Mouse (Mus musculus) urinary bladder, postnatal 14 days (tissue): ENCODE data around the gene Ttll8.

ENCODE experiments used
- DNase-seq: peaks from one replicate; pipeline ENCODE4 v3.0.0; 2021; ENCODE audit warnings: low spot score

Gene Ttll8

DNA sequence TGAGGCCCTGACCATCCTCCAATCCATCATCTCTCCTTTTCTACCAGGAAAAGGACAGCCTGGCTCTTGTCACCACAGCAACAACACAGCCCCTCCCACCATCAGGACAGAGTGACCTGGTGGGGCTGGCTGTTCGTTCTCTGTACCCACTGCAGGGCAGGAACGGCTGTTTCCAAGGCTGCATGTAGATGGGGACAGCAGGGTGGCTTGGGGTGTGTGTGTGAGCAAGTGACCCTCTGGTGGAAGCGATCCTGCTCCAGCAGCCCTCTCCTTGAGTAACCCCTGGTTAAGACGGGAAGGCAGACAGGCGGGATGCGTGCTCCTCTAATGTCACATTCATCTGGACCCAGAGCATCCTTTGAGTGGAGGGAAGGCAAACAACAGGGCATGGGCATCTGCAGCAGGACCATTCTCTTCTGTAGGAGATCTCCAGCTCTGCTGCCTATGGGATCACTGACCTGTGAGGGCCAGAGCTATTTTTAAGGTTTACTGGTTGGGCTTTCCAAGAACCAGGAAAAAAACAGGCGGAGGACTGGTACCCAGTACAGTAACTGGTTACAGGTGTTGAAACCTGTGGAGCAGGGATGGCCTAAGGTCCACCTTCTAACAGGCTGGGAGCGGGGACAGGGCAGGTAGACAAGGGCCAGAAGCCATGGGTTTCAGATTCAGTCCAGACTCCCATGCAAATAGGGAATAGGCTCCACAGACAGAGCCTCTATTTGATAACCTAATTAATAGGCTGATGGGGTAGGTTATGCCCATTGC is 94.8 kb downstream of the Ttll8 start:
- no peak for DNase-seq

DNA sequence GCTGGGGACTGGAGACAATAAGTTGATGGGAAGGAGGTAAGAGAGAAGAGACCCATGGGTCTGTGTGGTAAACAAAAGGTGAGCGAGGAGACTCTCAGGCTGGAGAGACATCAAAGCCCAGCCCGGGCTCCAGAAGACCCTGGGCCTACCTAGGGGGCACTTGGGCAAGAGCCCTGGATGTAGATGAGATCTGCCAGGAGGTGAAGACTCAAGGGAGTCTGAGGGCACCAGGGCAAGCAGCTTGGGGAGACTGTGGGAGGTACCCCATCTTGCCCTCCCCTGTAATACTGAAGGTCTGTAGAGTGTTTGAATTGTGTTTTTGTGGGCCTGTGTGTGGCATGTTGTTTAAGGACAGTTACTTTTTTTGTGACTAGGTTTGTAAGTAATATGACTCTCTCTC is 95.5 kb downstream of the Ttll8 start:
- no peak for DNase-seq

DNA sequence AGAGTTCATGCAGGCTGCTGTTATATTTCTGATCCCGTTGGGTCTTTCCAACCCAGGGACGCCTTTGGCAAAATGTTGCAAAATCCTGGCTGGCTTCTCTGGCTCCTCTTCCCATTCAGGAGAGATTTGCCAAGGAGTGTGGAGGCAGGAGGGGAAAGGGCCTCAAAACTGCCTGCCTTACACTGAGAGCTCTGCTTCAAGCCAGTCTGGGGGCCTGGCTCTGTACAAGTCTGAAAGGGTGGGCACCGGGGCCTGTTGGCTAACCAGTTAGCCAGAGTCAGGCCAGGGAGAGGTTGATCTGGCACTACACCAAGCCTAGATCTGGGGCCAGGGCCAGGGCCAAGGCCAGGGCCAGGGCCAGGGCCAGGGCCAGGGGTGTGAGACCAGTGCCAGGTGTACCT is 96.1 kb downstream of the Ttll8 start:
- no peak for DNase-seq

DNA sequence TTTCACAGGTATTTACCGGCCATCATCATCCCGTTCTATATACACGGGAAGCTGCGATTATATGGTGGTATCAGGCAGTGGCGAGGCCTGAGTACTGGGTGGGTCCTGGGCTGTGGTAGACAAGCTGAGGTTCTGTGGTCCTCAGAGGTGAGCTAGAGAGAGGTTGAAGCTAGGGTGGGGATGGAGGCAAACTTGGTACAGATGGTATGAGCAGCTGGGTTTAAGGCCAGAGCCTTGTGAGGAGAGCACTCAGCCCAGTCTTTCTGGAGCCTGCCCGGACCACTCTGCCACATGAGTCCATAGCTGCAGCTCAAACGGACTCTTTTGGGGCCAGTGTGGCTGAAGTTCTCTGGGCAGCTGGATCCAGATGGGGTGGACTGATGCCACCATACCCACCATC is 96.9 kb downstream of the Ttll8 start:
- DNase-seq, result no peak

DNA sequence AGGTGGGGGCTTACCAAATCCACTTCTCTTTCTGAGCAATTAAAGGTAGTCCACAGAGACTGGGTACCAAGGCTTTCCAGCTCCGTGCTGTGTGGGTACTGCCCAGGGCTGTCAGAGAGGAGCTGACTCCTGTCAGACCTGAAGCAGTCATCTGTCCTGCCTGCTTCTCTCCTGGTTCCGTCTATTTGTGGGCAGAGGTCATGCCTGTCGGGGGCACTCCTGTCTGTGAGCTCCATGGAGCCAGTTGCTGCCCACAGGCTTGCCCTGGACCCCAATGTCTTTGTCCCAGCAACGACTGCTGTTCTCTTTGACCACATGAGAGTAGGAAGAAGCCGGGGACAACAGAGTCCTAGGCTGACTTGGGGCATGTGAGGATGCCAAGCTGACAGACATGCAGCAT is 97.6 kb downstream of the Ttll8 start:
- DNase-seq, result no peak

DNA sequence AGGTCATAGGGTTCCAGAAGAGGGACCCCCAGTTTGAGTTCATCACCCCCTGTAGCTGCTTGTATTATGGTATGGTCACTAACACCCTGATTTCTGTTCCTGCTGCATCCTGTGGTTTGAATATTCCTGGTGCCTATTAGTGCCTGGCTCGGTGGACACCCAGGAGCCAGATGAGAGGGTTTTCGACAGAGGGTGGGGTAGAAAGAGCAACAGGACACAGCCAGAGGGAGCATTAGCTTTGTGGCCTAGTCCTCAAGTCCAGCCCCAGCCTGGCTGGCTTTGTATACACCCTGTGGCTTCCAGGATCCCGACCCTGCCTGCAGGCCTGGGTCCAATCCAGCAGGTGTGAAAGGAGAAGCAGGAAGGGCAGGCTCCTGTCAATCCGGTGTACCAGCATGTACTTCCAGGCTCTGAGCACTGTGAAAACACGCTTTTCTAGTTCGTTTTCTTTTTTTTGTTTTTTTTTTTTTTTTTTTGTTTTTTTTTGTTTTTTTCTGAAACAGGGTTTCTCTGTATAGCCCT is 98.3 kb downstream of the Ttll8 start:
- DNase-seq, result no peak

DNA sequence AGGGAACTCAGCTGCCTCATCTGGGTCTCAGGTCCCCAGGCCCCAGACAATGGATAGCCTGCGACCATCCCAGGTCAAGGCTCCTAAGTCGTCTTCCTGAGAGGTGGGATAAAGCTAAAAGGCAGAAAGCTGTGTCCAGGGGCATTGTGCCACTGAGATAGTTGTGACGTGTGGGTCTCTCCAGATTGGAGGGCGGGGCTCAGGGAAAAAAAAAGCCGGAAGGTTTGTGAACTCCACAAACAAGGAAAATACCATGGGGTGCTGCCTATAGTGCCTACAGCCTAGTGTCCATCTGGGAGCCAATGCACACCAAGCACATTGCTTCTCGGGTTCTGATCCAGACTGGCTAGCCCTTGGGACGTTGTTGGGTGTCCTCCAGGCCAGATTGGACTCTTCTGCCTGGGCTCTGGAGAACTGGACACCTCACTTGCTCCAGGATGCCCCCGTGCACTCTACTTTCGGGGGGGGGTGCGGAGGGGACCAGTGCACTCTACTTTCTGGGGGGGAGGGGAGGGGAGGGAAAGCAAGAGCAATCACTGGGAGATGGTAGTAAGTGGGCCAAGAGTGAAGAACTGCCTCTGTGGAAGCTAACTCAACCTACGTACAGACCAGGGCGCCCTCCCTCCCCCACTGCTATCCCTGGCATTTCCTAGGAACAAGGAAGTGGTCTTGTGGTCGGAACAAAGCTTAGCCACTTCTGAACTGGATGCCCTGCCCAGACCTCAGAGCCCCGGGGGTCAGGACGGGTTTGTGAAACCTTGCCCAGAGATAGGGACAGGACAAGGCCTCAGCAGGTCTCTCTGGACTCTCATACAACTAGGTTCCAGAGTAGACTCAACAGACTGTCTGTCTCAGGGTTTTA is 99.0 kb downstream of the Ttll8 start:
- DNase-seq, result peak; percentile 12

DNA sequence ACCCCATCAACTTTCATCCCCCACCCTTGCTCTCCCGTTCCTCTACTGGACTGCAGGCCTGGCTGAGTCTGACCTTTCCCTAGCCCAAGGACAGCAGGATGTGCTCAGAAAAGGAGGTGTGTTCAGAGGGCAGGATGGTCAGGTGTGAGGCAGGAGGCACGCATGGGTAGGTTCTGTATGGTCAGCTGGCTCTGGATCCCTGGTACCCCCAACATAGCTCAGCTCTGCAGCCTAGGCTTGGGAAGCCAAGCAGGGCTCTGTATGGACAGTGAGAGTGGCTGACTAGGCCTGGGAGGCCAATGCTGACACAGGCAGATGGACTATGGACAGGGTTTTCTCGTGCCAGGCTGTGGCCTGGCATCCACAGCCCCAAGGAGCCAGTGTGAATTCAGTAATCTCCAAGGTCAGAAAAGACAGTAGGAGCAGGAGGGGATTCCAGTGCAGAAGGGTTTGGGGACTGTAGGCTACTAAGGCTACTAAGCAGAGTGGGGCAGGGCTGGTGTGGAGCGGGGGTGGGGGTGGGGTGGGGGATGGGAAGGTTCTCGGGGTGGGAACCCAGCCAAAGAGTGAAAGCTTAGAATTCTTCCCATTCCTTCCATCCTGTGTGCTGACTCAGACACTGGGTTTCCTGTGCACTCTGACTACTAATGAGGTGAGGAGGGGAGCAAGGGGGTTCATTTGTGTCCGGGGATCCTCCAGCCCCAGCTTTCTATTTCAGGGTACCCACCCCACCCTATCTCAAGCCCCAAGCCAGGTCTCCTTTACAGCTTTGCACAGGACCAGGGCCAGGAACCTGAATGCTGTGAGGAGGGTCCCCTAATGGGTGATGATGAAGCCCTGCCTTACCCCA is 99.9 kb downstream of the Ttll8 start:
- peak; percentile 4 for DNase-seq

DNA sequence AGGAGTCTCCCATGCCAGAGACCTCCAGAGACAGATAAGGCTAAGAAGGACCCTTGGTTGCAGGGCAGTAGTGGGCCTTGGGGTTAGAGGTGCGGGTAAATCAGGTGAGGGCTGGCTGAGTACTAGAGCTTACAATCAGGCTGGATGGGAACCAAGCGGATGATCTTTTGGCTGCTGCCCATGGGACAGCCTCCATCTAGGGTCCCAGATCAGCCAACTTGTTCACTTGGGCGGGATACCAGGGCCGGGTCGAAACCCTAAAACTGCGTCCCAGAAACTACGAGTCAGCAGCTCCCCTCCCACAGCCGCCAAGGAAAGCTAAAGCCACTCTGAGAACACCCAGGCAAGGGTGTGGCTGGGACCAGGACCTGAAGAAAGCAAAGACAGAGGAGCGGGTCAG is 101.1 kb downstream of the Ttll8 start:
- DNase-seq, result no peak

DNA sequence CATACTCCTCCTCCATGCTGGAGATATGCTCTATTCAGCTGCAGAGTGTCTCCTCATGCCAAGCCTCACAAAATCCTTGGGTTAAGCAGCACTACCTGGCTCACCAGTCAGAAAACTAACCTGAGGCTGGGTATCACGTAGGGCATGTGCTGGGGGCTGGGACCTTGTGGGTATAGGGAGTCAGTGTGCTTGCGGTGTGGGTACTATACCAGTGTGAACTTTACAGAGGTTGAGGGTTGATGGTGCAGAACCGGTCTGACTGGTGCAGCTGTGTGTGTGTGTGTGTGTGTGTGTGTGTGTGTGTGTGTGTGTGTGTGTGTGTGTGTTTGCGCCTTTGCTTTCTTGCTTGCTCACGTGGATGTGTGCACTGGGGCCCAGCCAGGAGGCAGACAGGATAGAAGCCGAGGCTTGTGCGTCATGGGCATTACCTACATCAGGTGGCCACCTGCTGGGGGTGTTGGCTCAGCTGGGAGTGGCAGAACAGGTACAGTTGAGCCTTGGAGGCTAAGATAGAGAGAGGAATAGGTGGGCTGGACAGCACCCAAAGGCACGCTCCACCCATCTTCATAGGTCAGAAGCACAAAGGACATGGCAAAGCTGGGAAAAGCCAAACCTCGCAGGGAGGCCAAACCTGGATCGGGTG is 102.6 kb downstream of the Ttll8 start:
- peak; percentile 88 for DNase-seq

DNA sequence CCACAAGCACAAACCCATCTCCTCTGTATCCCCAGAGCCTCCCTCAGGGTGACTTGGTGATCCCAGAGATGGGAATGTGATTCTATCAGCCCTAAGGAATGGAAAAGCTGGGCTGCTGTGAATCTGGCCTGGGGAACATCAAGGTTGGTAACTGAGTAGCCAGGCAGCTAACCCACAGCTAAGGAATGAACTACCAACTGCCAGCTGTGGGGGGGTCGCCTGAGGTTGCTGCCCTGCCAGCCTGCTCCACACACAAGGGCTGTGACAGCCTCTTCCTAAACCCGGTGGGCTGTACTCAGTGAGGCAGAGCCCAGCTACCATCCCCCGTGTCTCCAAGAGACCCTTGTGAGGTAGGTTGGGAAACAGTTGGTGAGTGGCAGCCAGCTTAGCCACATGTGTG is 103.1 kb downstream of the Ttll8 start:
- no peak for DNase-seq

DNA sequence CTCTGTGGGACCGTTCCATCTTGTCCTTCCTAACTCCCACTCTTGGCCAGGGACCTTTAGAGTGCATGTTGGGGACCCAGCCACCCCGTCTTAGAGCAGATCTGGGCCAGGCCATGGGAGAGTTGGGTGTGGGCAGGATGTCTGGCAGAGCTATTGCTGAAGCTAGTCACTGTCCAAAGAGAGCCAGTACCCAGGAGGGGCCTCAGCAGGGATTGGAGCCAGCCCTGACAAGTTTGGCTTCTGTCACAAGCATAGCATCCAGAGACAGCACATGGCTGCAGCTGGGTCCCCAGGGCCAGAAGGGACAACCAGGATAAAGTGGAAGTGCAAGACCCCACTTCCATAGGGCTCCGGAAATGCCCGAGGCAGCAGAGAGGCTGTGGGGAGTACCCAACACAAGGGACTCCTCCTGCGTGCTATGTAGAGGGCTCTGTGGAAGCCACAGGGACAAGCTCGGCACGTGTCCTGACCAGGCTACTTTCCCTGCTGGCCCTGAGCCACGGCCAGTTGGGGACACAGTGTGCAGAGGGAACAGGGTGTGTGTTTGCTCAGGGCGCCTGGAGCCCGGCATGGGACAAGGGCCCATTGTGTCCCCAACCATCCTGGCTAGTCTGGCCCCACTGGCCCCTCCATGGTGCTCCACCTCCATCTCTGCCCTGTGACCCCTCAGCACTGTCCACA is 103.9 kb downstream of the Ttll8 start:
- DNase-seq, result peak; percentile 89

DNA sequence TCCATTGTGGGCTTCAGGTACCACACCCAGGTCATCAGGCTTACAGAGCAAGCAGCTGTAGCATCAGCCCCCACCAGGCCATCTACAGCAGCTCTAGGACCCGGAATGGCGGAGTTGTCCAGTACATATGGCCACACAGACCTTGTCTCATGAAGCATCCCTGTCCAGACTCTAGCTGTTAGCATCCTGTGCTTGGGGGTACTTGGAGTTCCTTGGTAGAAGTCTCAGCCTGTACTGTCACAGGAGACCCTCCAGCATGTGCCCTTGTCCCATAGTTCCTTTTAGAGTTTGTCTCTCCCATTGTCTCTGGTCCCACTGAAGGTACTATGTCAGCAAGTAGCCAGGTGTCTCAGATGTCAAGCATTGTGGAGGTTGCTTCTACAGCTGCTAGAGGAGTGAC is 104.6 kb downstream of the Ttll8 start:
- no peak for DNase-seq

DNA sequence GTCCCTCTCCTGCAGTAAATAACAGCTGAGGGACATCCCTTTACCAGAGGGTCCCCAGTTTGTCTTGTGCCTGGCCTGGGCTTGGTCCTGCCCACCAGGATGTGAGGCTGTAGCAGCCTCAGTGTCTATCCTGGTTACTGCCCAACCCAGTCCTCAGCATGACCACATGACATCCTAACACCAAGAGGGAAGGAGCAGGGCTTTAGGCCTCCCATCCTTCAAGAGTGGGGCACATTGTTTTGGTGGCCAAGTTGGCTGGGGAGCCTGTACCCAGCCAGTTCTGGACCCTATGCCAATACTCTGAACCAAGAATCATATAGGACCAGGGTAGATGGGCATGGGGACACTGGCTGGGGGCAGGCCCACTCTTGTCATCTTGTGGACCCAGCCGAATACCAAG is 105.6 kb downstream of the Ttll8 start:
- no peak for DNase-seq

DNA sequence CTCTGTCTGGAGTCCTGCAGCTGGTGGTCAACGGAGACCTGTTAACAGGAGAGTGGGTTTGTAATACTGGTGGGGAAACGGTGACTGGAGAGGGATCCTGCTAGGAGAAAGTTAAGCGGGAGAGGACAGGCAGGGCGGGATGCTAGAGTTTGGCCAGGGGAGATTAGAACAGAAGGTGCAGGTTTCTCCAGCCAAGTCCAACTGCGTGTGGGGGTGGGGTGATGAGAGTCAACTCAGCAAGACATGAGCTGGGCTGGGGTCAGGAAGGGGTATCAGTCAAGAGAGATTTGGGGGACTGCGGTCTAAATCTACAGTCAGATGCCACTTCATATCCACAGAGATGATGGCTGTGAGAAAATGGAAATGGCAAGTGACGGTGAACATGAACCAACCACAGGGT is 109.3 kb downstream of the Ttll8 start:
- no peak for DNase-seq

DNA sequence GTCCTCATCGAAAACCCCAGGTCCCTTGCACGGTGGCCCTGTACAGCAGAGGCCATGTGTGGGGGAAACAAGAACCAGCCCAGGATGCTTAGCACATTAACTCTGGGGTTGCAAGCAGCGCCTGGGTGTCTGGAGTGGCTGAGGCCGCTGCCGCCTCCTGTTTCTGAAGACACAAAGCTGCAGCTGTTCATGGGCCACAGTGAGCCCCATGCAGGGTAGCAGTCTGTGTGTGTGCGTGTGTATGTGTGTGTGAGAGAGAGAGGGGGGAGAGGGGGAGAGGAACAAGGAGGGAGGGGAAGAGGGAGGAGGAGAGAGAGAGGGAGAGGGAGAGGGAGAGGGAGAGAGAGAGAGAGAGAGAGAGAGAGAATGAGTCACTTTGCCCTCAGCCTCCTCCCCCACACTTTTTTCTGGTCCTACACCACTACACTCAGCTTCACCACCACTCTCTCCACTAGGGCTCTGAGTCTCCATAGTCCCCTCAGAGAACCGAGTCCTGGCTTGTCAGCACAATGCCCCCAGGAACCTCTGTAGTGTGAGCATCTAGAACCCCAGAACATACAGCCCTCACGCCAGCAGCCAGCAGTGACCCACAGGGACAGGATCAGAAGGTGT is 110.6 kb downstream of the Ttll8 start:
- DNase-seq, result no peak

DNA sequence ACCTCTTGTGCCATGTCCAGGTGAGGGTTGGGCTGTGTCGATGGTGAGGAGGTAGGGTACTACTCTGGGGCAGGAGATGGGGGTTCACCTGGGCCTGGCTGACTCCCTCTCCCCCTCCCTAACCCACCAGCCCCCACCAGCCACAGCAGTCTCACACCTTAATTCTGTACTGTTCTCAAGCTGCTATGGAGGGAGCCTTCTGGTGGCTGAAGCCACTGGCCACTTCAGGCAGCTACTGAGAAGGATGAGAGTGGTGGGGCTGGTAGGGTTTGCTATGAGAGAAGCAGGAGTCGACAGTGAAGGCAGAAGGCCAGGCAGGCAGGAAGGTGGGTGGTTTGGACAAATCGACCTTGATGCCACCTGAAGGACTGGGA is 111.9 kb downstream of the Ttll8 start:
- no peak for DNase-seq

DNA sequence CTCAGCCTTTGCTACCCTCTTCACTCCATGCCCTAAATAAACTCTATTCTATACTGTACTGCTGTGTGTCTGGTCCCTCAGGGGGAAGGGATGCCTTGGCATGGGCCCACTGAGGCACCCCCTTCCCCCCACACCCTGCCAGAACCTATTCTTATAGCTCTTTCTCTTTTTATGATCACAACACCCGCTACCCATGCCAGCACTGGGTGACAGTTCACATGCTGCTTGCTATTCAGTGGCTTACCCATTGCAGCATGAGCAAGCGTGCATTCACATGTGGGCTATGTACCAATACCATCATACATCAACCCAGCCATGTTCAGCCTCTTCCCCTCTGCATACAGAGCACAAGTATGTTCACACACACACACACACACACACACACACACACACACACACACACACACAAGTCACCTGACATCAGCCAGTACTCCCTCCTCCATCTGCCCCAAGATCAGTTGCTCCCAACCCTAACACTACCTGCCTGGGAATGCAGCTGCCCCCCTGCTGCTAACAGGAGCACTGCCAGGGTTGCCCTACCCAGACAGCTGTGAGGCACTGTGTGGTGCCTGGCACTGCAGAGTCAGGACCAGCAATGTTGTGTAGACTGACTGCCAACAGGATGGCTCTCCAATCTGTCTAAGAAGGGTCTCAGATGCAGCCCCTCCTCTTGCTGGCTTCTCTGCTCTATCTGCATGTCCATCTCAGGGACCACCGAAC is 112.5 kb downstream of the Ttll8 start:
- DNase-seq, result no peak

DNA sequence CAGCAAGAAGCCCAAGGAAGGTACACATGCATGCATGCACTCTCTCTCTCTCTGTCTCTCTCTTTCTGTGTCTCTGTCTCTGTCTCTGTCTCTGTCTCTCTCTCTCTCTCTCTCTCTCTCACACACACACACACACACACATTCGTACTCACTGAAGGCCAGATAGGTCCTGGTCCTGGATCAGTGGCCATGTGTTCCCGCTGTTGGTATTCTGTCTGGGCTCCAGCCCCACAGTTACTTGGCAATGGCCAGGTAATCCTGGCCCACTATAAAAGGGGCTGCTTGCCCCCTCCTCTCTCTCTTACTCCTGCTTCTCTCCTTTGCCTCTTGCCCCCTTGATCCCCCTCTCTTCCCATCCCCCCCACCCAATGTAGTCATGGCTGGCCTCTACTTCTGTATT is 113.1 kb downstream of the Ttll8 start:
- DNase-seq, result no peak
